Mouse (Mus musculus): ENCODE measurements around the gene Hsf2bp.

GRCm38 (mm10) chr17:31905201-31905790 lies 130.9 kb downstream of the Hsf2bp start:
- no peak for TF ChIP-seq CTCF (IDR thresholded peaks at IDR 0.05; ENCODE audit: low read depth, low read length)
- no peak for TF ChIP-seq POLR2A (IDR thresholded peaks at IDR 0.05; ENCODE audit: borderline replicate concordance, low read depth, low read length)

Measured in bone marrow macrophage, adult 2 months (primary cell).